Mouse (Mus musculus): ENCODE measurements around the gene Cela1.

GRCm38 (mm10) chr15:100679005-100679404 lies 8.7 kb downstream of the Cela1 start:
- TF ChIP-seq POLR2A (IDR thresholded peaks at IDR 0.05; ENCODE audit: insufficient read depth, low read length) (no peak), CTCF (IDR thresholded peaks at IDR 0.05; ENCODE audit: low read depth, low read length) (no peak), EP300 (IDR thresholded peaks at IDR 0.05; ENCODE audit: insufficient read depth, low read depth, low read length) (no peak)

Data from ES-Bruce4 (cell line).